Mouse (Mus musculus): ENCODE results near the gene Alox12b. TPM values are rescaled to one million over a fixed set of nuclear protein-coding genes. Genes with fewer than 3 reads are reported as not detected.

The Alox12b gene
- polyA plus RNA-seq, 1 experiment from 2014 or later, result not detected

- WGBS (ENCODE audit: insufficient replicate concordance), result 2% methylated on average over 45 of the region's 45 CpGs
- ATAC-seq (peak; percentile 41), DNase-seq (peak; percentile 81)
- Histone ChIP-seq H3K4me2 (ENCODE audit: low read depth, low read length) (peak overlapping the region; percentile 98), H3K27me3 (ENCODE audit: insufficient read depth, low read length) (peaks cover 20% of the 10 kb centered on the region), H3K36me3 (replicated peaks; ENCODE audit: insufficient read depth, low read length) (no peaks in the 10 kb centered on the region), H3K9ac (replicated peaks) (peak overlapping the region; percentile 64), H3K4me3 (ENCODE audit: low read depth, low read length) (peak overlapping the region; percentile 56), H3K4me1 (ENCODE audit: insufficient read depth) (peaks cover 46% of the 10 kb centered on the region), H3K27ac (ENCODE audit: low read depth) (peak overlapping the region; percentile 65), H3K9me3 (ENCODE audit: low read length) (no peaks in the 10 kb centered on the region)
- no peak for TF ChIP-seq CTCF (IDR thresholded peaks at IDR 0.05; ENCODE audit: low read depth)
- no peak for TF ChIP-seq EP300 (IDR thresholded peaks at IDR 0.05; ENCODE audit: low read depth)
Measured at GRCm38 (mm10) chr11:69117737-69118695, 38.8 kb upstream of the Alox12b start.

- H3K4me1 ChIP-seq (ENCODE audit: insufficient read depth), result peaks cover 49% of the 10 kb centered on the region
- peak; percentile 26 for ATAC-seq
- peaks cover 20% of the 10 kb centered on the region for H3K27me3 ChIP-seq (ENCODE audit: insufficient read depth, low read length)
- H3K27ac ChIP-seq (ENCODE audit: low read depth), result no peak overlapping the region
- H3K4me2 ChIP-seq (ENCODE audit: low read depth, low read length), result peak overlapping the region; percentile 98
- peak overlapping the region; percentile 64; the same call in 1 of the 2 replicates for H3K9ac ChIP-seq (replicated peaks)
- DNase-seq, result peak; percentile 91
- TF ChIP-seq EP300 (IDR thresholded peaks at IDR 0.05; ENCODE audit: low read depth) (0 out of 2 replicates have a peak, but pooled peaks have one; percentile 17), CTCF (IDR thresholded peaks at IDR 0.05; ENCODE audit: low read depth) (no peak)
- H3K9me3 ChIP-seq (ENCODE audit: low read length), result no peaks in the 10 kb centered on the region
- no peaks in the 10 kb centered on the region for H3K36me3 ChIP-seq (replicated peaks; ENCODE audit: insufficient read depth, low read length)
- 2% methylated on average over 15 of the region's 15 CpGs for WGBS (ENCODE audit: insufficient replicate concordance)
- H3K4me3 ChIP-seq (ENCODE audit: low read depth, low read length), result peak overlapping the region; percentile 56
Measured at GRCm38 (mm10) chr11:69118765-69119164, 38.0 kb upstream of the Alox12b start.

- ATAC-seq, result no peak
- 42% methylated on average over 14 of the region's 14 CpGs for WGBS (ENCODE audit: insufficient replicate concordance)
Measured at GRCm38 (mm10) chr11:69119446-69120155, 37.2 kb upstream of the Alox12b start.

GRCm38 (mm10) chr11:69120221-69121000, 36.4 kb upstream of the Alox12b start, which contains the start of gene Hes7:
Gene Hes7, plus strand, starts transcription at chr11:69120404.
- no peak for ATAC-seq
- Histone ChIP-seq H3K9me3 (ENCODE audit: low read length) (no peaks in the 10 kb centered on the region), H3K27ac (ENCODE audit: low read depth) (no peak within 1 kb of the TSS), H3K4me3 (ENCODE audit: low read depth, low read length) (peak within 1 kb of the TSS; percentile 68), H3K4me2 (ENCODE audit: low read depth, low read length) (peak within 1 kb of the TSS; percentile 98), H3K36me3 (replicated peaks; ENCODE audit: insufficient read depth, low read length) (no peaks in the 10 kb centered on the region), H3K4me1 (ENCODE audit: insufficient read depth) (peaks cover 50% of the 10 kb centered on the region), H3K27me3 (ENCODE audit: insufficient read depth, low read length) (peaks cover 20% of the 10 kb centered on the region), H3K9ac (replicated peaks) (peak within 1 kb of the TSS; percentile 67)
- DNase-seq, result peak; percentile 28
- TF ChIP-seq CTCF (IDR thresholded peaks at IDR 0.05; ENCODE audit: low read depth) (no peak), EP300 (IDR thresholded peaks at IDR 0.05; ENCODE audit: low read depth) (no peak)
- 1% methylated on average over 27 of the region's 27 CpGs for WGBS (ENCODE audit: insufficient replicate concordance)

More at GRCm38 (mm10) chr11:69119446-69120155, 37.2 kb upstream of the Alox12b start:
- no peak overlapping the region for H3K27ac ChIP-seq (ENCODE audit: low read depth)
- peaks cover 49% of the 10 kb centered on the region for H3K4me1 ChIP-seq (ENCODE audit: insufficient read depth)
- peak overlapping the region; percentile 98 for H3K4me2 ChIP-seq (ENCODE audit: low read depth, low read length)
- TF ChIP-seq CTCF (IDR thresholded peaks at IDR 0.05; ENCODE audit: low read depth), result no peak
- TF ChIP-seq EP300 (IDR thresholded peaks at IDR 0.05; ENCODE audit: low read depth), result no peak
- no peaks in the 10 kb centered on the region for H3K36me3 ChIP-seq (replicated peaks; ENCODE audit: insufficient read depth, low read length)
- H3K27me3 ChIP-seq (ENCODE audit: insufficient read depth, low read length), result peaks cover 20% of the 10 kb centered on the region
- peak; percentile 13 for DNase-seq
- no peaks in the 10 kb centered on the region for H3K9me3 ChIP-seq (ENCODE audit: low read length)
- H3K9ac ChIP-seq (replicated peaks), result no peak overlapping the region
- peak overlapping the region; percentile 68; the same call in 1 of the 2 replicates for H3K4me3 ChIP-seq (ENCODE audit: low read depth, low read length)

- Histone ChIP-seq H3K27me3 (ENCODE audit: insufficient read depth, low read length) (peaks cover 20% of the 10 kb centered on the region), H3K27ac (ENCODE audit: low read depth) (no peak overlapping the region), H3K36me3 (replicated peaks; ENCODE audit: insufficient read depth, low read length) (no peaks in the 10 kb centered on the region), H3K4me3 (ENCODE audit: low read depth, low read length) (peak overlapping the region; percentile 68), H3K9ac (replicated peaks) (peak overlapping the region; percentile 67), H3K4me1 (ENCODE audit: insufficient read depth) (peaks cover 57% of the 10 kb centered on the region), H3K9me3 (ENCODE audit: low read length) (no peaks in the 10 kb centered on the region), H3K4me2 (ENCODE audit: low read depth, low read length) (peak overlapping the region; percentile 98)
- no peak for TF ChIP-seq EP300 (IDR thresholded peaks at IDR 0.05; ENCODE audit: low read depth)
- no peak for TF ChIP-seq CTCF (IDR thresholded peaks at IDR 0.05; ENCODE audit: low read depth)
- DNase-seq (peak; percentile 46), ATAC-seq (no peak)
- under 1% methylated on average over 33 of the region's 33 CpGs for WGBS (ENCODE audit: insufficient replicate concordance)
Measured at GRCm38 (mm10) chr11:69121001-69121740, 35.6 kb upstream of the Alox12b start.

Data from liver, postnatal 0 days (tissue).